Comparison of ENCODE assay signal across 24 mouse cellular contexts in the genomic region with DNA sequence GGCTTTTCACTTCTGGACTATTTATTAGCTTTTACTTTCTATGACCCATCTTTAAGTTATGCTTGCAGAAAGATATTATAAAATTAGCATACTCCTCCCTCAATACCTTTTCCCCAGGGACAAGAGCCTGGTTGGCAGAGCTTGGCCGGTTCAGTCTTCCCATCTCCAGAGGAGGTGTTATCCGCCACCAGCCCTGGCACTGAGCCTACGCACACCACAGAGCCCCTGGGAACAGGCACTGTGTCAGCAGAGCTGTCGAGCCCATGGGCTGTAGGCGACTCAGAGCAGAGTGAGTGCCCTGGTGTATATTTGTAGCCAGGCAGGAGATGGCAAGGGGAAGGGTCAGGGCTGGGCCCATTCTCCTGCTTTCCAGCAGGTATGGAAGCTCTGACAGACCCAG. TPM values are rescaled to one million over a fixed set of nuclear protein-coding genes. Genes with fewer than 3 reads are reported as not detected.
DNase-seq lines count a peak whose midpoint lies in the region; ATAC-seq lines count a peak whose summit lies in the region.
"Had no signal": no experiment of that assay in that cellular context is flagged by ENCODE, and none has a peak within 500 bp of the region (broad histone marks: within the 10 kb centered on the region; RNA-seq: fewer than 3 reads in every experiment).

No protein-coding gene starts in this region.

- DNase-seq in forebrain, embryonic 11.5 days (ENCODE audit: low spot score) = no peak
- peak; percentile 50 for DNase-seq in MN1 (ENCODE audit: low spot score)
- DNase-seq in embryo, embryonic 10.5 days (ENCODE audit: low spot score) = no peak
- DNase-seq in c-Kit-positive CD71-positive TER-119-positive erythroid progenitor cells, embryonic 14.5 days (ENCODE audit: low spot score) = no peak
- DNase-seq: adrenal gland, adult 8-10 months; B cell, adult 2 months; cerebellum, adult 2 months; gastrocnemius, postnatal 36 days; heart, adult 2 months; heart, postnatal 14 days; kidney, adult 18-20 months had no signal

- H3K9ac ChIP-seq in forebrain, embryonic 13.5 days = 0 out of 2 replicates have a peak overlapping the region, but pooled peaks have one; percentile 3
- no peak overlapping the region for H3K9ac ChIP-seq in forebrain, embryonic 11.5 days (ENCODE audit: low read length)
- H3K9ac ChIP-seq in neural tube, embryonic 13.5 days = no peak overlapping the region
- H3K9ac ChIP-seq in neural tube, embryonic 15.5 days (replicated peaks) = no peak overlapping the region
- H3K9ac ChIP-seq: embryonic facial prominence, embryonic 13.5 days; forebrain, embryonic 15.5 days; heart, embryonic 15.5 days; hindbrain, embryonic 13.5 days had no signal

- no peak overlapping the region for H3K4me3 ChIP-seq in forebrain, embryonic 13.5 days
- no peak overlapping the region for H3K4me3 ChIP-seq in forebrain, embryonic 11.5 days (ENCODE audit: low read depth, low read length)
- no peak overlapping the region for H3K4me3 ChIP-seq in neural tube, embryonic 13.5 days
- no peak overlapping the region for H3K4me3 ChIP-seq in neural tube, embryonic 15.5 days (replicated peaks)
- H3K4me3 ChIP-seq: embryonic facial prominence, embryonic 13.5 days; forebrain, embryonic 15.5 days; heart, adult 2 months; heart, embryonic 15.5 days; hindbrain, embryonic 13.5 days had no signal

- ATAC-seq in forebrain, embryonic 13.5 days = no peak
- ATAC-seq in forebrain, embryonic 11.5 days (replicated peaks; ENCODE audit: low FRiP score) = no peak
- 0 out of 2 replicates have a peak, but pooled peaks have one; percentile 19 for ATAC-seq in neural tube, embryonic 13.5 days (ENCODE audit: low read depth)
- ATAC-seq in neural tube, embryonic 15.5 days (ENCODE audit: low FRiP score) = no peak
- ATAC-seq: CD4-positive, CD25-positive, alpha-beta regulatory T cell, adult 4 months; forebrain, embryonic 15.5 days; hindbrain, postnatal 0 days; Patski had no signal

- H3K4me1 ChIP-seq in forebrain, embryonic 13.5 days = peaks cover 11% of the 10 kb centered on the region
- no peaks in the 10 kb centered on the region for H3K4me1 ChIP-seq in forebrain, embryonic 11.5 days (replicated peaks; ENCODE audit: control insufficient read depth, insufficient read depth, low read length)
- H3K4me1 ChIP-seq in neural tube, embryonic 13.5 days (replicated peaks) = peaks cover 13% of the 10 kb centered on the region
- H3K4me1 ChIP-seq in neural tube, embryonic 15.5 days = no peaks in the 10 kb centered on the region
- H3K4me1 ChIP-seq: embryonic facial prominence, embryonic 13.5 days; forebrain, embryonic 15.5 days; heart, embryonic 15.5 days had no signal

- peaks cover 19% of the 10 kb centered on the region for H3K36me3 ChIP-seq in forebrain, embryonic 13.5 days (ENCODE audit: poor library complexity, severe bottlenecking)
- H3K36me3 ChIP-seq in forebrain, embryonic 11.5 days (ENCODE audit: control insufficient read depth, insufficient read depth, low read length) = peaks cover 2% of the 10 kb centered on the region; the same call in 1 of the 2 replicates
- peaks cover 20% of the 10 kb centered on the region for H3K36me3 ChIP-seq in neural tube, embryonic 13.5 days
- peaks cover 32% of the 10 kb centered on the region for H3K36me3 ChIP-seq in neural tube, embryonic 15.5 days

- H3K4me2 ChIP-seq in forebrain, embryonic 13.5 days = no peak overlapping the region
- H3K4me2 ChIP-seq in forebrain, embryonic 11.5 days (ENCODE audit: low read depth, low read length, severe bottlenecking) = no peak overlapping the region
- no peak overlapping the region for H3K4me2 ChIP-seq in neural tube, embryonic 13.5 days
- H3K4me2 ChIP-seq in neural tube, embryonic 15.5 days = no peak overlapping the region
- H3K4me2 ChIP-seq: embryonic facial prominence, embryonic 13.5 days; forebrain, embryonic 15.5 days; heart, embryonic 11.5 days; heart, embryonic 15.5 days; hindbrain, embryonic 13.5 days had no signal

- no peaks in the 10 kb centered on the region for H3K27me3 ChIP-seq in forebrain, embryonic 13.5 days
- H3K27me3 ChIP-seq in forebrain, embryonic 11.5 days (ENCODE audit: control insufficient read depth, insufficient read depth, low read length) = no peaks in the 10 kb centered on the region
- H3K27me3 ChIP-seq in neural tube, embryonic 13.5 days = peaks cover 2% of the 10 kb centered on the region; the same call in 1 of the 2 replicates
- no peaks in the 10 kb centered on the region; the same call in 1 of the 2 replicates for H3K27me3 ChIP-seq in neural tube, embryonic 15.5 days (replicated peaks)
- H3K27me3 ChIP-seq: embryonic facial prominence, embryonic 13.5 days had no signal

- H3K9me3 ChIP-seq in forebrain, embryonic 13.5 days (replicated peaks) = no peaks in the 10 kb centered on the region
- H3K9me3 ChIP-seq in forebrain, embryonic 11.5 days (ENCODE audit: control insufficient read depth, low read length) = no peaks in the 10 kb centered on the region
- no peaks in the 10 kb centered on the region for H3K9me3 ChIP-seq in neural tube, embryonic 13.5 days
- no peaks in the 10 kb centered on the region for H3K9me3 ChIP-seq in neural tube, embryonic 15.5 days (replicated peaks)
- H3K9me3 ChIP-seq: embryonic facial prominence, embryonic 13.5 days; forebrain, embryonic 15.5 days; G1E; heart, embryonic 15.5 days; hindbrain, embryonic 13.5 days had no signal

- H3K27ac ChIP-seq in forebrain, embryonic 13.5 days = no peak overlapping the region
- no peak overlapping the region for H3K27ac ChIP-seq in forebrain, embryonic 11.5 days (ENCODE audit: low read depth, low read length)
- H3K27ac ChIP-seq in neural tube, embryonic 13.5 days (replicated peaks) = no peak overlapping the region
- H3K27ac ChIP-seq in neural tube, embryonic 15.5 days (replicated peaks) = no peak overlapping the region
- H3K27ac ChIP-seq: embryonic facial prominence, embryonic 13.5 days; forebrain, embryonic 15.5 days; heart, adult 2 months; heart, embryonic 15.5 days; hindbrain, embryonic 13.5 days; hindbrain, postnatal 0 days had no signal

- 73% methylated on average over 5 of the region's 5 CpGs for WGBS in forebrain, embryonic 13.5 days
- 81% methylated on average over 5 of the region's 5 CpGs for whole genome bisulfite sequencing in forebrain, embryonic 11.5 days
- WGBS in neural tube, embryonic 13.5 days = 69% methylated on average over 5 of the region's 5 CpGs
- 58% methylated on average over 5 of the region's 5 CpGs for WGBS in neural tube, embryonic 15.5 days

RNA-seq across cellular contexts. Expression of a gene that starts 10.9 kb away (rescaled TPM):
- 21.1 and 23.9 TPM in 2 replicates for polyA plus RNA-seq in forebrain, embryonic 13.5 days (2015; fragmentation: Nextera tagmentation; extraction: Ambion mirVana)
- 28.2 and 30.8 TPM in 2 replicates for polyA plus RNA-seq in forebrain, embryonic 11.5 days (2014; fragmentation: Nextera tagmentation; extraction: Ambion mirVana)
- 15.0 and 16.2 TPM in 2 replicates for polyA plus RNA-seq in neural tube, embryonic 13.5 days (2015; fragmentation: Nextera tagmentation; extraction: Ambion mirVana)
- polyA plus RNA-seq in neural tube, embryonic 15.5 days (2015; fragmentation: Nextera tagmentation; extraction: Ambion mirVana) = 8.4 and 14.8 TPM in 2 replicates

RNA-seq across cellular contexts. Expression of a gene that starts 10.9 kb away (rescaled TPM):
- 0.32 TPM in 1 of 2 replicates, not detected in the other for polyA plus RNA-seq in forebrain, embryonic 13.5 days (2015; fragmentation: Nextera tagmentation; extraction: Ambion mirVana)
- polyA plus RNA-seq in forebrain, embryonic 11.5 days (2014; fragmentation: Nextera tagmentation; extraction: Ambion mirVana) = 0.68 TPM in 1 of 2 replicates, not detected in the other
- polyA plus RNA-seq in neural tube, embryonic 13.5 days (2015; fragmentation: Nextera tagmentation; extraction: Ambion mirVana) = 1.4 TPM in 1 of 2 replicates, not detected in the other
- polyA plus RNA-seq in neural tube, embryonic 15.5 days (2015; fragmentation: Nextera tagmentation; extraction: Ambion mirVana) = 0.13 TPM in 1 of 2 replicates, not detected in the other
- polyA plus RNA-seq: CD4-positive, CD25-positive, alpha-beta regulatory T cell, adult 4 months; cerebellum, adult 2 months; forebrain, embryonic 15.5 days; G1E; heart, embryonic 11.5 days; heart, embryonic 15.5 days; hindbrain, embryonic 13.5 days; hindbrain, postnatal 0 days; intestine, embryonic 14.5 days had no signal

RNA-seq across cellular contexts. Expression of a gene that starts 11.0 kb away (rescaled TPM):
- polyA plus RNA-seq in forebrain, embryonic 13.5 days (2015; fragmentation: Nextera tagmentation; extraction: Ambion mirVana) = 36.6 and 41.6 TPM in 2 replicates
- 46.9 and 58.9 TPM in 2 replicates for polyA plus RNA-seq in forebrain, embryonic 11.5 days (2014; fragmentation: Nextera tagmentation; extraction: Ambion mirVana)
- polyA plus RNA-seq in neural tube, embryonic 13.5 days (2015; fragmentation: Nextera tagmentation; extraction: Ambion mirVana) = 43.2 and 44.8 TPM in 2 replicates
- 39.6 and 40.0 TPM in 2 replicates for polyA plus RNA-seq in neural tube, embryonic 15.5 days (2015; fragmentation: Nextera tagmentation; extraction: Ambion mirVana)

RNA-seq across cellular contexts. Expression of a gene that starts 11.2 kb away (rescaled TPM):
- polyA plus RNA-seq in forebrain, embryonic 13.5 days (2015; fragmentation: Nextera tagmentation; extraction: Ambion mirVana) = 1.8 and 3.3 TPM in 2 replicates
- 0.80 and 1.4 TPM in 2 replicates for polyA plus RNA-seq in forebrain, embryonic 11.5 days (2014; fragmentation: Nextera tagmentation; extraction: Ambion mirVana)
- polyA plus RNA-seq in neural tube, embryonic 13.5 days (2015; fragmentation: Nextera tagmentation; extraction: Ambion mirVana) = 23.8 and 27.0 TPM in 2 replicates
- polyA plus RNA-seq in neural tube, embryonic 15.5 days (2015; fragmentation: Nextera tagmentation; extraction: Ambion mirVana) = 38.1 and 48.0 TPM in 2 replicates

RNA-seq across cellular contexts. Expression of a gene that starts 20.6 kb away (rescaled TPM):
- polyA plus RNA-seq in forebrain, embryonic 13.5 days (2015; fragmentation: Nextera tagmentation; extraction: Ambion mirVana) = 9.6 and 10.9 TPM in 2 replicates
- polyA plus RNA-seq in forebrain, embryonic 11.5 days (2014; fragmentation: Nextera tagmentation; extraction: Ambion mirVana) = 5.0 and 5.3 TPM in 2 replicates
- 20.8 and 23.7 TPM in 2 replicates for polyA plus RNA-seq in neural tube, embryonic 13.5 days (2015; fragmentation: Nextera tagmentation; extraction: Ambion mirVana)
- polyA plus RNA-seq in neural tube, embryonic 15.5 days (2015; fragmentation: Nextera tagmentation; extraction: Ambion mirVana) = 45.1 and 55.0 TPM in 2 replicates
- polyA plus RNA-seq: CD4-positive, CD25-positive, alpha-beta regulatory T cell, adult 4 months had no signal
